Mouse (Mus musculus) spleen, adult 2 months (tissue): Measurements from ENCODE around the gene Fgfr2.

Experiments used
- CTCF ChIP-seq: fragments of 200-500 bp; IDR thresholded peaks from 2 replicates; pipeline ENCODE4 v1.5.1; 2011; ENCODE audit warnings: mild to moderate bottlenecking, inconsistent platforms; ENCODE audit not compliant: insufficient read depth, insufficient read length, insufficient replicate concordance; ENCODE audit errors: extremely low read depth
- POLR2A ChIP-seq: fragments of 200-500 bp; IDR thresholded peaks from 2 replicates; pipeline ENCODE4 v1.6.1; 2011; ENCODE audit warnings: low read depth, low read length, inconsistent platforms

GRCm38 (mm10) chr7:132998639-132999038 lies 124.5 kb downstream of the Fgfr2 start:
- TF ChIP-seq CTCF (no peak), POLR2A (no peak)
